Comparison of ENCODE assay signal across 7 mouse cellular contexts in the genomic region with DNA sequence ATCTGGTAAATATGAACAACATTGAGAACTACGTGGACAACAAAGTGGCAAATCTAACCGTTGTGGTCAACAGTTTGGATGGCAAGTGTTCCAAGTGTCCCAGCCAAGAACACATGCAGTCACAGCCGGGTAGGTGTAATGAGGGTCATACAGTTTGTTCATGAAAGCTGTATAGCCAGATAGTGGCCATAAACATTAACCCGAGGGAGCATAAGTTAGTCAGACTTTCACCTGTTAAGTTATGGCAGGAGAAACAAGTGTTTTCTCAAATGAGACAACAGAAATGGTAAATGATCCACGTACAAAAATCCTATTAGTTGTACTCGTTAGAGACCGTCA. TPM values are rescaled to one million over a fixed set of nuclear protein-coding genes. Genes with fewer than 3 reads are reported as not detected.
DNase-seq lines count a peak whose midpoint lies in the region; ATAC-seq and TF ChIP-seq lines count a peak whose summit lies in the region.

No protein-coding gene starts in this region.

- WGBS in liver, adult 2 months: 63% methylated on average over 7 of the region's 7 CpGs
- WGBS in embryonic facial prominence, embryonic 15.5 days: 63% methylated on average over 7 of the region's 7 CpGs
- 35% methylated on average over 7 of the region's 7 CpGs for WGBS in intestine, postnatal 0 days
- WGBS in neural tube, embryonic 13.5 days: 67% methylated on average over 7 of the region's 7 CpGs

- no peaks in the 10 kb centered on the region for H3K9me3 ChIP-seq in embryonic facial prominence, embryonic 15.5 days (replicated peaks)
- no peaks in the 10 kb centered on the region for H3K9me3 ChIP-seq in intestine, postnatal 0 days (ENCODE audit: control insufficient read depth)
- no peaks in the 10 kb centered on the region for H3K9me3 ChIP-seq in neural tube, embryonic 13.5 days

- DNase-seq in liver, adult 2 months (ENCODE audit: extremely low read depth, low read depth, low spot score): no peak
- DNase-seq in liver: no peak
- DNase-seq in retina, embryonic 14.5 days (ENCODE audit: low spot score): no peak
- DNase-seq in urinary bladder, postnatal 4 days (ENCODE audit: low spot score in 2 of 2): no peak

- peak overlapping the region; percentile 58 for H3K4me3 ChIP-seq in liver, adult 2 months (ENCODE audit: insufficient read depth, low read depth, low read length)
- H3K4me3 ChIP-seq in embryonic facial prominence, embryonic 15.5 days (replicated peaks): peak overlapping the region; percentile 43; the same call in 1 of the 2 replicates
- peak overlapping the region; percentile 55 for H3K4me3 ChIP-seq in intestine, postnatal 0 days (ENCODE audit: low read depth, low read length)
- H3K4me3 ChIP-seq in neural tube, embryonic 13.5 days: peak overlapping the region; percentile 50

- H3K27ac ChIP-seq in liver, adult 2 months (replicated peaks; ENCODE audit: insufficient read depth, low read depth, low read length): no peak overlapping the region
- H3K27ac ChIP-seq in embryonic facial prominence, embryonic 15.5 days (replicated peaks): no peak overlapping the region
- peak overlapping the region; percentile 29; the same call in 1 of the 2 replicates for H3K27ac ChIP-seq in intestine, postnatal 0 days (ENCODE audit: low read depth, low read length)
- no peak overlapping the region for H3K27ac ChIP-seq in neural tube, embryonic 13.5 days (replicated peaks)

- no peaks in the 10 kb centered on the region for H3K4me1 ChIP-seq in liver, adult 2 months (ENCODE audit: control insufficient read depth, insufficient read depth, low read length)
- peaks cover 8% of the 10 kb centered on the region for H3K4me1 ChIP-seq in embryonic facial prominence, embryonic 15.5 days
- H3K4me1 ChIP-seq in intestine, postnatal 0 days (replicated peaks; ENCODE audit: control insufficient read depth, insufficient read depth, low read length): no peaks in the 10 kb centered on the region
- peaks cover 13% of the 10 kb centered on the region for H3K4me1 ChIP-seq in neural tube, embryonic 13.5 days (replicated peaks)

- no peak for ATAC-seq in embryonic facial prominence, embryonic 15.5 days (ENCODE audit: insufficient number of reproducible peaks, low FRiP score, low TSS enrichment, low read depth)
- ATAC-seq in intestine, postnatal 0 days: peak; percentile 82
- no peak for ATAC-seq in neural tube, embryonic 13.5 days (ENCODE audit: low read depth)

- no peak for TF ChIP-seq CTCF in liver, adult 2 months (IDR thresholded peaks at IDR 0.05; ENCODE audit: low read depth, low read length)
- no peak for TF ChIP-seq CTCF in intestine, postnatal 0 days (IDR thresholded peaks at IDR 0.05; ENCODE audit: low read depth)

- no peaks in the 10 kb centered on the region for H3K36me3 ChIP-seq in liver, adult 2 months (ENCODE audit: control insufficient read depth, insufficient read depth, low read length)
- no peaks in the 10 kb centered on the region for H3K36me3 ChIP-seq in embryonic facial prominence, embryonic 15.5 days
- H3K36me3 ChIP-seq in intestine, postnatal 0 days (ENCODE audit: control insufficient read depth, insufficient read depth): no peaks in the 10 kb centered on the region
- no peaks in the 10 kb centered on the region for H3K36me3 ChIP-seq in neural tube, embryonic 13.5 days

- 0 out of 2 replicates have a peak overlapping the region, but pooled peaks have one; percentile 63 for H3K9ac ChIP-seq in liver, adult 2 months (ENCODE audit: low read depth, low read length)
- H3K9ac ChIP-seq in embryonic facial prominence, embryonic 15.5 days: no peak overlapping the region
- peak overlapping the region; percentile 58; the same call in 1 of the 2 replicates for H3K9ac ChIP-seq in intestine, postnatal 0 days (ENCODE audit: low read depth, low read length)
- peak overlapping the region; percentile 76 for H3K9ac ChIP-seq in neural tube, embryonic 13.5 days

- peak overlapping the region; percentile 89 for H3K4me2 ChIP-seq in embryonic facial prominence, embryonic 15.5 days (replicated peaks)
- peak overlapping the region; percentile 99 for H3K4me2 ChIP-seq in intestine, postnatal 0 days (replicated peaks; ENCODE audit: low read depth)
- peak overlapping the region; percentile 91 for H3K4me2 ChIP-seq in neural tube, embryonic 13.5 days

- 0 out of 2 replicates have a peak, but pooled peaks cover 2% of the 10 kb centered on the region for H3K27me3 ChIP-seq in liver, adult 2 months (ENCODE audit: control insufficient read depth, insufficient read depth, low read length)
- peaks cover 10% of the 10 kb centered on the region; the same call in 1 of the 2 replicates for H3K27me3 ChIP-seq in embryonic facial prominence, embryonic 15.5 days
- H3K27me3 ChIP-seq in intestine, postnatal 0 days (replicated peaks; ENCODE audit: control insufficient read depth, insufficient read depth, low read length): no peaks in the 10 kb centered on the region
- peaks cover 14% of the 10 kb centered on the region for H3K27me3 ChIP-seq in neural tube, embryonic 13.5 days

- no peaks in the 10 kb centered on the region for H3K79me2 ChIP-seq in liver, adult 2 months (ENCODE audit: control insufficient read depth, insufficient read depth, low read length)

- TF ChIP-seq POLR2A in liver, adult 2 months (IDR thresholded peaks at IDR 0.05; ENCODE audit: extremely low read depth, insufficient read depth, low read length): no peak

RNA-seq across cellular contexts. Expression of a gene that starts 0.7 kb away (rescaled TPM):
- total RNA-seq in liver, adult 2 months (2014; rRNA removed): 4.5 and 4.8 TPM in 2 replicates
- 0.50 and 1.3 TPM in 2 replicates for polyA plus RNA-seq in liver, adult 2 months (2012; rRNA removed)
- polyA plus RNA-seq in embryonic facial prominence, embryonic 15.5 days (2015; fragmentation: Nextera tagmentation; extraction: Ambion mirVana): 3.1 and 3.6 TPM in 2 replicates
- polyA plus RNA-seq in intestine, postnatal 0 days (2015; fragmentation: Nextera tagmentation; extraction: Ambion mirVana): 24.5 and 26.3 TPM in 2 replicates
- polyA plus RNA-seq in neural tube, embryonic 13.5 days (2015; fragmentation: Nextera tagmentation; extraction: Ambion mirVana): 4.4 and 5.3 TPM in 2 replicates

RNA-seq across cellular contexts. Expression of a gene that starts 51.3 kb away (rescaled TPM):
- total RNA-seq in liver, adult 2 months (2014; rRNA removed): not detected in 2 replicates
- polyA plus RNA-seq in liver, adult 2 months (2012; rRNA removed): not detected in 2 replicates
- 3.5 and 7.5 TPM in 2 replicates for polyA plus RNA-seq in embryonic facial prominence, embryonic 15.5 days (2015; fragmentation: Nextera tagmentation; extraction: Ambion mirVana)
- polyA plus RNA-seq in intestine, postnatal 0 days (2015; fragmentation: Nextera tagmentation; extraction: Ambion mirVana): 0.38 and 0.44 TPM in 2 replicates
- 0.21 and 0.66 TPM in 2 replicates for polyA plus RNA-seq in neural tube, embryonic 13.5 days (2015; fragmentation: Nextera tagmentation; extraction: Ambion mirVana)

RNA-seq across cellular contexts. Expression of a gene that starts 51.6 kb away (rescaled TPM):
- total RNA-seq in liver, adult 2 months (2014; rRNA removed): 7.1 and 9.8 TPM in 2 replicates
- polyA plus RNA-seq in liver, adult 2 months (2012; rRNA removed): 1.7 and 1.8 TPM in 2 replicates
- 5.7 and 6.5 TPM in 2 replicates for polyA plus RNA-seq in embryonic facial prominence, embryonic 15.5 days (2015; fragmentation: Nextera tagmentation; extraction: Ambion mirVana)
- 3.9 and 4.1 TPM in 2 replicates for polyA plus RNA-seq in intestine, postnatal 0 days (2015; fragmentation: Nextera tagmentation; extraction: Ambion mirVana)
- polyA plus RNA-seq in neural tube, embryonic 13.5 days (2015; fragmentation: Nextera tagmentation; extraction: Ambion mirVana): 6.4 and 7.0 TPM in 2 replicates
